Mouse (Mus musculus) liver, embryonic 15.5 days (tissue): ENCODE results near the gene 9130213A22Rik. TPM values are rescaled to one million over a fixed set of nuclear protein-coding genes. Genes with fewer than 3 reads are reported as not detected.

Experiments used
- ATAC-seq: fragments of 200-750 bp; cut with Nextera tagmentation; 2 replicates; pipeline ENCODE4 v1.8.0; 2017; ENCODE audit warnings: moderate number of reproducible peaks, mild to moderate bottlenecking, moderate library complexity; ENCODE audit not compliant: insufficient read depth
- H3K27ac ChIP-seq: fragments of 300-500 bp; sonication (generic); replicated peaks from 2 replicates; pipeline ENCODE4 v1.5.1; 2015; ENCODE audit warnings: mild to moderate bottlenecking, inconsistent platforms
- H3K27me3 ChIP-seq: fragments of 300-500 bp; sonication (generic); 2 replicates; pipeline ENCODE4 v1.6.1; 2015; ENCODE audit warnings: mild to moderate bottlenecking, inconsistent platforms
- H3K36me3 ChIP-seq: fragments of 300-500 bp; sonication (generic); replicated peaks from 2 replicates; pipeline ENCODE4 v1.6.1; 2015; ENCODE audit warnings: moderate library complexity, mild to moderate bottlenecking, inconsistent platforms
- H3K4me1 ChIP-seq: fragments of 300-500 bp; sonication (generic); replicated peaks from 2 replicates; pipeline ENCODE4 v1.6.1; 2015; ENCODE audit warnings: inconsistent platforms
- H3K4me2 ChIP-seq: fragments of 300-500 bp; sonication (generic); 2 replicates; pipeline ENCODE4 v1.6.1; 2015; ENCODE audit warnings: moderate library complexity, mild to moderate bottlenecking, inconsistent platforms
- H3K4me3 ChIP-seq: fragments of 300-500 bp; sonication (generic); replicated peaks from 2 replicates; pipeline ENCODE4 v1.5.1; 2015; ENCODE audit warnings: mild to moderate bottlenecking, inconsistent platforms
- H3K9ac ChIP-seq: fragments of 300-500 bp; sonication (generic); 2 replicates; pipeline ENCODE4 v1.6.1; 2015; ENCODE audit warnings: moderate library complexity, mild to moderate bottlenecking, inconsistent platforms
- H3K9me3 ChIP-seq: fragments of 300-500 bp; sonication (generic); replicated peaks from 2 replicates; pipeline ENCODE4 v1.6.1; 2016; ENCODE audit warnings: inconsistent platforms
- WGBS: fragments of 180-500 bp; shearing (Covaris S2); methylation state at CpG from one replicate; pipeline ENCODE4 v1.1.7; 2015; ENCODE audit warnings: mixed read lengths; ENCODE audit not compliant: insufficient replicate concordance; 5-methylcytosine and 5-hydroxymethylcytosine counted together
- polyA plus RNA-seq: library from polyadenylated mRNA; unstranded; fragments of >200 nt; fragmentation: Nextera tagmentation; extraction: Ambion mirVana; gene quantifications from 2 replicates; pipeline ENCODE4 v1.2.1, GENCODE M21; 2015

The 9130213A22Rik gene
- polyA plus RNA-seq, 1 experiment from 2014 or later: 0.07 TPM

DNA sequence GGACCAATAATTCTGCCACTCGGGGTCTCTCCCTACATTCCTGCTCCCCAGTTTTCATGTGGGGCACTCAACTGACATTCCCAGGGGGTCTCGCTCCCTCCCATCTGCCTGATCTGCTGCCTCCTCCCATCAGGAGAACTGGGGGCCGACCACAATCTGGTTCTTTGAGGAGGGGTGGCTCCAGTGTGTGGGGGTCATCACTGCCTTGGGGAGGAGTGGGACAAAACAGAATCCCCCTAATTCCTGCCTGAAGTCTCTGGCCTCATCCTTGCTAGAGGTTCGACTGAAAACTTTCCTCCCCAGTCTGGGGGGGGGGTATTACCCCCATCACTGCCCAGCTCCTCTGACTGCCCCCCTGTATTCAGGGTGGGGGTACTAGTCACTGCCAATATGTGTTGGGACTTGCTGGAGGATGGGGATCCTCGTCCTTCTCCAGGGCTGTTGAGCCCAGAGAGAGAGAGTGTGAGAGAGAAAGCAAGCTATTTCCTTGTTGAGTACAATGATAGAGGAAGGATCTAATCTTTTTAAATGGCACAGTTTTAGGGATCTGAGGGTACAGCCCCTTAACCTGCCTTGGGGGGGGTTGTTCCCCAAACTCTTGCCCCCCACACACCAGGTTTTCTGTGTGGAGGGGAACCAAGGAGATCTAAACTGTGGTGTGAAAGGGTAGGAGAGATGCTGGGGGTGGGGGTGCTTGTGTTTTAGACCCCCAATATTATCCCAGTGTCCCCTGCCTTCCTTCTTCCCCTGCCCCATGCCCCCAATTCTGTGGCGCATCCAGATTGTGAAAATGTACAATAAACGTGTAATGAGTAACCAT is 30.6 kb downstream of the 9130213A22Rik start:
- Histone ChIP-seq H3K4me2 (no peak overlapping the region), H3K4me3 (no peak overlapping the region), H3K9me3 (no peaks in the 10 kb centered on the region), H3K27ac (no peak overlapping the region; the same call in 1 of the 2 replicates), H3K9ac (no peak overlapping the region), H3K4me1 (peaks cover 76% of the 10 kb centered on the region), H3K36me3 (peaks cover 34% of the 10 kb centered on the region), H3K27me3 (no peaks in the 10 kb centered on the region)
- no peak for ATAC-seq
- WGBS: 56% methylated on average over 7 of the region's 7 CpGs

DNA sequence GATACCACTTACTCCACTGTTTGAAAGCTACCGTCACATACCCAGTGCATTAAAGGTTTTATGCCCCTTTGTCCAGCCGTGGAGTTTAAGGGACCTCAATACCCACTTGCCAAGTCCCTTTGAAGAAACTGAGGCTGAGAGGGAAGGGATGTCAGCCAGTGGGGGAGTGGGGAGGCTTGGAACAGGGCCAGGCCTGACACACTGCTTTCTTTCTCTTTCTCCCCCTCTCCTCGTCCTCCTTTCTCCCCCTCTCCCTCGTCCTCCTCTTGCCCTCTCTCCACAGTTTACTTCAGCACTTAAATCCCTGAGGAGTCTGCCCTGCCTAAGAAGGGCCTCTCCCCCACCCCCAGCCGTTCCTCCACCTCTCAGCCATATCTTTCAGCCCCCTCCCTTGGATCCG is 32.0 kb downstream of the 9130213A22Rik start:
- ATAC-seq: no peak
- H3K36me3 ChIP-seq: peaks cover 34% of the 10 kb centered on the region
- peaks cover 62% of the 10 kb centered on the region for H3K4me1 ChIP-seq
- H3K9ac ChIP-seq: no peak overlapping the region
- 70% methylated on average over 6 of the region's 6 CpGs for WGBS
- H3K4me2 ChIP-seq: peak overlapping the region; percentile 82
- peak overlapping the region; percentile 94 for H3K27ac ChIP-seq
- no peaks in the 10 kb centered on the region for H3K9me3 ChIP-seq
- no peak overlapping the region; the same call in 1 of the 2 replicates for H3K4me3 ChIP-seq
- H3K27me3 ChIP-seq: no peaks in the 10 kb centered on the region

DNA sequence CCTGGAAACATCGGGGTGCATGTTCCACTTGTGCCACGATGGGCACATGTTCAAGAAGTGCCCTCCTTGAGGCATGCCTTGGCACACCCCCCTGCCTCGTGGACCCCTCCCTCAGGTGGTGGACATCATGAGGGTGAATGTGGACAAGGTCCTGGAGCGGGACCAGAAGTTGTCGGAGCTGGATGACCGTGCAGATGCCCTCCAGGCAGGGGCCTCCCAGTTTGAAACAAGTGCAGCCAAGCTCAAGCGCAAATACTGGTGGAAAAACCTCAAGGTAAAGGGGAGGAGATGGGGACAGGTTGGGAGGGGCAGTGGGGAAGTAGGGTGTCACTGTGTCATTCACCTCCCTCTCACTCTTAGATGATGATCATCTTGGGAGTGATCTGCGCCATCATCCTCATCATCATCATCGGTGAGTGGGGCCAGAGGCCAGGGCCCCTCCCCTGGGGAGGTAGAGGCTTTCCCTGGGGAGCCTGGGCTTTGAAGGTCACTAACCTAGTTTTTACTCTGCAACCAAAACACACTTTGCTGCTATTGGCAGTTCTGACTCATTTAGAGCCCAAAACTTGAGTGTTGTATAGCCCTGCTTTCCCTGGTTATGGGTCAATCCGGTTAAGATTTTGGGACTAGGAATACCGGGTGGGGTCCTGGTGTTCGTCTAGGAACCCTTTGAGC is 32.6 kb downstream of the 9130213A22Rik start:
- 80% methylated on average over 12 of the region's 12 CpGs for WGBS
- peak overlapping the region; percentile 100 for H3K9ac ChIP-seq
- peaks cover 58% of the 10 kb centered on the region for H3K4me1 ChIP-seq
- H3K9me3 ChIP-seq: no peaks in the 10 kb centered on the region
- H3K36me3 ChIP-seq: peaks cover 34% of the 10 kb centered on the region
- no peak for ATAC-seq
- peak overlapping the region; percentile 94 for H3K27ac ChIP-seq
- peak overlapping the region; percentile 99 for H3K4me3 ChIP-seq
- peak overlapping the region; percentile 82 for H3K4me2 ChIP-seq
- no peaks in the 10 kb centered on the region for H3K27me3 ChIP-seq

DNA sequence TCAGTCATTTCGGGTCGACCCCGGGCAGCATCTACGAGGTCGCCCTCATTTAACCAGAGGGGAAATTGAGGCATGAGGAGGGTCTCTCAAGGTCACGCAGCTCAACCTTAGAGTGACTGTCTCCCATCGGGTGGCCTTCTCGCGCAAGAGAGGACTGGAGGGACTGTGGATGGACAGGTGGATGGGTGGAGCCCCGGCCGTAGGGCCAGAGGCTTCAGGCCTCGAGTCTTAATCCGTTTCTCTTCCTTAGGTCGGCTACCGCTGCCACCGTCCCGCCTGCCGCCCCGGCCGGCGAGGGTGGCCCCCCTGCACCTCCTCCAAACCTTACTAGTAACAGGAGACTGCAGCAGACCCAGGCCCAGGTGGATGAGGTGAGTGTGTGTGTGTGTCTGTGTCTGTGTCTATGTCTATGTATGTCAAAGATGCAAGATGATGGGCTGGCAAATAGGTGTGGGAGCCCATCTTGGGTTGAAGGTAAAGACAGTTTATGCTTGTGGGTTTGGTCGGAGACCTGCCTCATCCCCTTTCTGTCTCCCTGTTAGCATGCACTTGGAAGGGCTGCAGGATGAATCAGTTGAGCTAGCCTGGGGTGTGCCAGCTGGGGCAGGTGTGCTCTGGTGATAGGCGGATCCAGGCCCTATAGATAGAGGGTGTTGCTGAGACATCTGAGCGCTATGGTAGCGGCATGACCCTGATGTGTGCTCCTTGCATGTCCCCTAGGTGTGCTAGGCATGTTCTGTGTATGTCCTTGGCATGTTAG is 33.4 kb downstream of the 9130213A22Rik start:
- WGBS: 5% methylated on average over 25 of the region's 25 CpGs
- H3K4me1 ChIP-seq: peaks cover 51% of the 10 kb centered on the region
- peak; percentile 82 for ATAC-seq
- peaks cover 34% of the 10 kb centered on the region for H3K36me3 ChIP-seq
- peak overlapping the region; percentile 99 for H3K4me3 ChIP-seq
- peak overlapping the region; percentile 82 for H3K4me2 ChIP-seq
- H3K27me3 ChIP-seq: no peaks in the 10 kb centered on the region
- no peaks in the 10 kb centered on the region for H3K9me3 ChIP-seq
- H3K9ac ChIP-seq: peak overlapping the region; percentile 100
- H3K27ac ChIP-seq: peak overlapping the region; percentile 94

DNA sequence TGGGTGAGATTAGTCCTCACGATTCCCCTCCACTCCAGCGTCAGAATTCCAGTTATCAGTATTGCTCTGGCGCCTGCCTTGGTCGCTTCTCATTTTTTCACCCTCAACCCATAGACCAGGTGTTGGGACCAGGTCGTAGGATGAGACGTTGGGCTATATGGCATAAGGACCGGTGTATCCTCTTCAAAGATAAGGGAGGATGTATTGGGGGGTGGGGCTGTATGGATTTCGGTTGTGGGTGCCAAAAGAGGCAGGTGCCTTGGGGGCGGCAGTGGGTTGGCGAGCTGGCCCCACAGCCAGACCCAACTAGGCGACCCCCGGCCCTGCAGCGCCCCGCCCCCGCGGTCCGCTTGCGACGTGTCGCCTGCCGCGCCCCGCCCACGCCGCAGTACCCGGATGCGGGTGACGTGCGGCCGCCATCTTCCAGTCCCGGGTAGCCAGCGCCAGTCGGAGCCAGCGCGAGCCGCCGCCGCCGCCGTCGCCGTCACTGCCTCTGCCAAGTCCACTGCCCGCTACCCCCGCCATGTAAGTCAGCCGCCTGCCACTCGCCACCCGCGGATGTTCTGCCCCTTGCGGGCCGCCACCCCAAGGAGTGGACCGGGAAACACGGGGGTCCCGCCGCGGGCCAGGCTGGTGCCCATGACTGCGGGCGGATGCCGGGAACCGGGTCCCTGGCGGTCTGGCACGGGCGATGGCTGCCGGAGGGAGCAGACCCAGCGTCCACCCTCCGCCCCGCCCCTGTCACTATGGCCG is 34.1 kb downstream of the 9130213A22Rik start, which contains the start of gene Vamp2:
TSS of gene Vamp2 (plus strand) at position 388 of the 753 bp plus-strand sequence.
- ATAC-seq: peak; percentile 57
- peaks cover 47% of the 10 kb centered on the region for H3K4me1 ChIP-seq
- peak within 1 kb of the TSS; percentile 94 for H3K27ac ChIP-seq
- peaks cover 34% of the 10 kb centered on the region for H3K36me3 ChIP-seq
- no peaks in the 10 kb centered on the region for H3K27me3 ChIP-seq
- H3K4me2 ChIP-seq: peak within 1 kb of the TSS; percentile 82
- H3K4me3 ChIP-seq: peak within 1 kb of the TSS; percentile 99
- WGBS: 1% methylated on average over 65 of the region's 67 CpGs
- H3K9me3 ChIP-seq: no peaks in the 10 kb centered on the region
- peak within 1 kb of the TSS; percentile 100 for H3K9ac ChIP-seq

DNA sequence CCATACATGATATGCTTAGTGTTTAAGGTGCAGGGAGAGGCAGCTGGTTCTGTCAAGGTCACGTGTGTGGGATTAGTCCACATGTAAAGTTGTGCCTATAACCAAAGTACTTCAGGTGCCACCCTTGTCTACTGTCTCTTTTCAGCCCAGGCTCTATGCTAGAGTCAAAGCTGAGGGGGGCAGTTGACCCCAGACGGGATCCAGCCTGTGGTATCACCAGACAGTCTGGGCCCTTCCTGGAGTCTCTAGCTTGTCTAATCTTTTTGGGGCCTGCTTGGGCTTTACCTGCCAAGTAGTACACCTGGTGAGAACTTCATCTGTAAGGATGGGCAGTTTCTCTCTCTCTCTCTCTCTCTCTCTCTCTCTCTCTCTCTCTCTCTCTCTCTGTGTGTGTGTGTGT is 34.8 kb downstream of the 9130213A22Rik start:
- WGBS: 50% methylated on average over 2 of the region's 2 CpGs
- no peaks in the 10 kb centered on the region for H3K9me3 ChIP-seq
- peaks cover 43% of the 10 kb centered on the region for H3K4me1 ChIP-seq
- H3K36me3 ChIP-seq: peaks cover 31% of the 10 kb centered on the region
- H3K4me3 ChIP-seq: no peak overlapping the region
- H3K9ac ChIP-seq: no peak overlapping the region
- ATAC-seq: no peak
- no peak overlapping the region; the same call in 1 of the 2 replicates for H3K27ac ChIP-seq
- H3K27me3 ChIP-seq: peaks cover 5% of the 10 kb centered on the region; the same call in 1 of the 2 replicates
- peak overlapping the region; percentile 82 for H3K4me2 ChIP-seq

- no peak overlapping the region; the same call in 1 of the 2 replicates for H3K27ac ChIP-seq
- no peak for ATAC-seq
- 47% methylated on average over 4 of the region's 4 CpGs for WGBS
Observed at GRCm38 (mm10) chr11:69087082-69087481, 35.3 kb downstream of the 9130213A22Rik start.

GRCm38 (mm10) chr11:69086390-69086789 is 36.0 kb downstream of the 9130213A22Rik start:
- H3K9ac ChIP-seq: no peak overlapping the region
- WGBS: 65% methylated on average over 6 of the region's 6 CpGs
- no peaks in the 10 kb centered on the region for H3K9me3 ChIP-seq
- no peak overlapping the region for H3K27ac ChIP-seq
- peaks cover 20% of the 10 kb centered on the region for H3K36me3 ChIP-seq
- peaks cover 32% of the 10 kb centered on the region for H3K4me1 ChIP-seq
- H3K4me3 ChIP-seq: no peak overlapping the region
- no peak for ATAC-seq
- peaks cover 6% of the 10 kb centered on the region; the same call in 1 of the 2 replicates for H3K27me3 ChIP-seq
- no peak overlapping the region for H3K4me2 ChIP-seq

More at GRCm38 (mm10) chr11:69087082-69087481, 35.3 kb downstream of the 9130213A22Rik start:
- Histone ChIP-seq H3K4me1 (peaks cover 38% of the 10 kb centered on the region), H3K36me3 (peaks cover 27% of the 10 kb centered on the region), H3K27me3 (peaks cover 6% of the 10 kb centered on the region; the same call in 1 of the 2 replicates), H3K9ac (no peak overlapping the region), H3K9me3 (no peaks in the 10 kb centered on the region), H3K4me2 (no peak overlapping the region), H3K4me3 (no peak overlapping the region)

- 71% methylated on average over 6 of the region's 6 CpGs for WGBS
- Histone ChIP-seq H3K4me3 (no peak overlapping the region), H3K4me2 (no peak overlapping the region), H3K4me1 (peaks cover 25% of the 10 kb centered on the region), H3K27ac (no peak overlapping the region), H3K36me3 (peaks cover 12% of the 10 kb centered on the region), H3K9me3 (no peaks in the 10 kb centered on the region), H3K27me3 (peaks cover 6% of the 10 kb centered on the region; the same call in 1 of the 2 replicates), H3K9ac (no peak overlapping the region)
- ATAC-seq: no peak
Observed at GRCm38 (mm10) chr11:69085608-69086007, 36.8 kb downstream of the 9130213A22Rik start.

DNA sequence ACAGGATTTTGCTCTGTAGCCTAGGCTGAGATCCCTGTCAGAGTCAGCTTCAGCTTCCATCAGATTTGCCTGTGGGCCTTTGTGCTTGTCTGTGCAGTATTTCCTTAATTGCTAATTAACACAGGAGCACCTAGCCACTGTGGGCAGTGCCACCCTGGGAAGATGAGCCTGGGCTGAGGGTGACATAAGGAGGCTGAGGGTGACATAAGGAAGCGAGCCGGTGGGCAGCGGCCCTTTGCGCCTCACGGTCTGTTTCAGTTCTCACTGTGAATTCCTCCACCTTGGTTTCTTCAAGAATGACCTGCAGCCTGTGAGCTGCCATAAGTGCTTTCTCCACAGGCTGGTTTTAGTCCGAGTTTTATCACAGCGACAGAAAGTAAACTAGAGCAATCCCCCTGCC is 40.8 kb downstream of the 9130213A22Rik start:
- no peak overlapping the region for H3K27ac ChIP-seq
- H3K9me3 ChIP-seq: no peaks in the 10 kb centered on the region
- H3K9ac ChIP-seq: no peak overlapping the region
- H3K4me2 ChIP-seq: no peak overlapping the region
- 82% methylated on average over 7 of the region's 7 CpGs for WGBS
- peaks cover 6% of the 10 kb centered on the region; the same call in 1 of the 2 replicates for H3K27me3 ChIP-seq
- ATAC-seq: no peak
- peaks cover 6% of the 10 kb centered on the region; the same call in 1 of the 2 replicates for H3K4me1 ChIP-seq
- H3K36me3 ChIP-seq: no peaks in the 10 kb centered on the region
- H3K4me3 ChIP-seq: no peak overlapping the region
